Mouse (Mus musculus) stomach, postnatal 0 days (tissue): ENCODE measurements around the gene Ssbp1. TPM values are rescaled to one million over a fixed set of nuclear protein-coding genes. Genes with fewer than 3 reads are reported as not detected.
A peak's percentile ranks its signal among the peaks of the same experiment; 100 is the strongest.

Source experiments
- ATAC-seq: fragments of 200-750 bp; cut with Nextera tagmentation; 2 replicates; pipeline ENCODE4 v1.8.0; 2017; ENCODE audit not compliant: low FRiP score, low TSS enrichment
- DNase-seq: peaks from one replicate; pipeline ENCODE4 v3.0.0-alpha.2; 2016; ENCODE audit warnings: low spot score
- H3K27ac ChIP-seq: fragments of 300-500 bp; sonication (generic); replicated peaks from 2 replicates; pipeline ENCODE4 v1.5.1; 2014; ENCODE audit warnings: mild to moderate bottlenecking, control low read depth
- H3K27me3 ChIP-seq: fragments of 300-500 bp; sonication (generic); 2 replicates; pipeline ENCODE4 v1.6.1; 2014; ENCODE audit warnings: low read length; ENCODE audit not compliant: control insufficient read depth, insufficient read depth
- H3K36me3 ChIP-seq: fragments of 300-500 bp; sonication (generic); 2 replicates; pipeline ENCODE4 v1.6.1; 2014; ENCODE audit warnings: low read length, mixed read lengths; ENCODE audit not compliant: control insufficient read depth, insufficient read depth
- H3K4me1 ChIP-seq: fragments of 300-500 bp; sonication (generic); replicated peaks from 2 replicates; pipeline ENCODE4 v1.6.1; 2014; ENCODE audit warnings: antibody characterized with exemption; ENCODE audit not compliant: control insufficient read depth, insufficient read depth
- H3K4me2 ChIP-seq: fragments of 300-500 bp; sonication (generic); replicated peaks from 2 replicates; pipeline ENCODE4 v1.6.1; 2014; ENCODE audit warnings: low read depth, mild to moderate bottlenecking, control low read depth, moderate library complexity
- H3K4me3 ChIP-seq: fragments of 300-500 bp; sonication (generic); 2 replicates; pipeline ENCODE4 v1.5.1; 2014; ENCODE audit warnings: low read depth, low read length, control low read depth
- H3K9ac ChIP-seq: fragments of 300-500 bp; sonication (generic); 2 replicates; pipeline ENCODE4 v1.6.1; 2014; ENCODE audit warnings: mild to moderate bottlenecking, low read length, control low read depth, mixed read lengths
- H3K9me3 ChIP-seq: fragments of 300-500 bp; sonication (generic); 2 replicates; pipeline ENCODE4 v1.6.1; 2016; ENCODE audit warnings: low read length; ENCODE audit not compliant: control insufficient read depth
- CTCF ChIP-seq: IDR thresholded peaks from 2 replicates; pipeline ENCODE4 v1.5.1; 2016; ENCODE audit warnings: antibody characterized with exemption, low read depth, mild to moderate bottlenecking, moderate library complexity
- EP300 ChIP-seq: optimal IDR thresholded peaks from 2 replicates; pipeline ENCODE3; 2016; ENCODE audit warnings: antibody characterized with exemption
- WGBS: fragments of 180-500 bp; shearing (Covaris S2); extraction: QIAGEN DNeasy Blood & Tissue Kit; methylation state at CpG from one replicate; pipeline ENCODE4 v1.1.7; 2014; 5-methylcytosine and 5-hydroxymethylcytosine counted together
- polyA plus RNA-seq: library from polyadenylated mRNA; unstranded; fragments of >200 nt; fragmentation: Nextera tagmentation; extraction: Ambion mirVana; gene quantifications from 2 replicates; pipeline ENCODE4 v1.2.1, GENCODE M21; 2015

Ssbp1 gene
- polyA plus RNA-seq: 89.2 and 93.6 TPM in 2 replicates

DNA sequence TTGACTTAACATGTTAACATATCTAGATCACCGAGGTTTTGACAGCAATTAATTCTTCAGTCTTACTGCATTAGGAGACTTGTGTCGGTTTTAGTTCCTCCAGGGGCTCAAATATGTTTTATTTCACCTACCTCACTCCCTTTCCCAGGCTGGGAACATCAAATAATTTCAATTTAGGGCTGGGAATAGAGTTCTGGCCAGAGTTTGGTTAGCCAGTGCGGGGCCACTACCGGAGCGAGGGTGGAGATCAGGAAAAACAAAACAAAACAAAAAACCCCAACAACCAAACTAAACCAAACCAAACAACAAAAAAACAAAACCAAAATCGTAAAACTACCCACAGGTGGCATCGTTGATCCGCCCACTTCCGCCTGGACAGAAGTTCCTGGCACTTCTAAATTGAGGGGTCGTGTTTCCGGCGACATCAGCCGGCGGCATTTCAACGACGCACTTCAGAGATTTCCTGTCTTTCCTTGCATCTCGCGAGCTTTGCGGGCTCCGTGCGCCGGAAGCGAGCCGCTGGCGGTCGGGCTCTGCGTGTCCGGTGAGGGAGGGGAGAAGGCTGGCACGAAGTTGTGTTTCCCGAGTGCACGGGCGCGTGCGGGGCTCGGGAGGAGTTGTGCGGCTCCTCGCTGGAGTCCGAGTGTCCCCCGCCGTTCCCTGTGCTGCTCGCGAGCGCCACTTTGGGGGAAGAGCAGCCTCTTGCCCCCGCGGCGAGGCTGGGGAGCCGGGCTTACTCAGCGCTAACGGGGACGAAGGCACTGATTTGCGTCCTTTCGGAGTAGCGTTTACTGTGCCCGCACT lies at the start of gene Ssbp1:
Gene Ssbp1, plus strand, starts transcription at position 437 of the 804 bp plus-strand sequence.
- Histone ChIP-seq H3K4me1 (no peaks in the 10 kb centered on the region), H3K9me3 (no peaks in the 10 kb centered on the region), H3K36me3 (peaks cover 13% of the 10 kb centered on the region), H3K4me3 (peak within 1 kb of the TSS; percentile 81), H3K4me2 (peak within 1 kb of the TSS; percentile 75), H3K27ac (peak within 1 kb of the TSS; percentile 94), H3K27me3 (no peaks in the 10 kb centered on the region), H3K9ac (peak within 1 kb of the TSS; percentile 88)
- DNase-seq (peak; percentile 94), ATAC-seq (peak; percentile 99)
- under 1% methylated on average over 54 of the region's 54 CpGs for WGBS
- TF ChIP-seq CTCF (peak; percentile 40), EP300 (peak; percentile 98)

DNA sequence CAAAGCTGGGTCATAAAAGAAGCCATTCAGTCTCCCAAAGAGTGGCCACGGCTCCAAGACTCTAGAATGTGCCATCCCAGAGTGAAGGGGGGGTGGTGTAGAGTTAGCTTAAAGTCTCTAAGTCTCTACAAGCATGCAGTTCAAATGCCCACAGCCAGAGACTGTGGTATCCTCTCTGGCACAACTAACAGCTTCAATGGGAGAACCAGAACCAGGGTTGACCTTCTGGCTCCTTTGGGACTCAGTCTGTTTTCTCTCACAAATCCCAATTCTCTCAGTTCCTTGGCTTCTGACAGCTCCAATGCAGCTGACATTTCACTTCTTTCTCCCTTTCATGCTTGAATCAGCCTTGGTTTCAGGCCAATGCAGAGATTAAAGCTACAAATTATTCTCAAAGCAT lies 48.1 kb upstream of the Ssbp1 start:
- H3K27ac ChIP-seq: no peak overlapping the region
- TF ChIP-seq EP300 (no peak), CTCF (no peak)
- ATAC-seq: no peak
- H3K9me3 ChIP-seq: no peaks in the 10 kb centered on the region
- H3K4me2 ChIP-seq: no peak overlapping the region
- H3K9ac ChIP-seq: no peak overlapping the region
- no peaks in the 10 kb centered on the region for H3K4me1 ChIP-seq
- no peak for DNase-seq
- no peaks in the 10 kb centered on the region for H3K27me3 ChIP-seq
- 89% methylated on average over 1 of the region's 1 CpGs for WGBS
- H3K4me3 ChIP-seq: no peak overlapping the region
- no peaks in the 10 kb centered on the region for H3K36me3 ChIP-seq

DNA sequence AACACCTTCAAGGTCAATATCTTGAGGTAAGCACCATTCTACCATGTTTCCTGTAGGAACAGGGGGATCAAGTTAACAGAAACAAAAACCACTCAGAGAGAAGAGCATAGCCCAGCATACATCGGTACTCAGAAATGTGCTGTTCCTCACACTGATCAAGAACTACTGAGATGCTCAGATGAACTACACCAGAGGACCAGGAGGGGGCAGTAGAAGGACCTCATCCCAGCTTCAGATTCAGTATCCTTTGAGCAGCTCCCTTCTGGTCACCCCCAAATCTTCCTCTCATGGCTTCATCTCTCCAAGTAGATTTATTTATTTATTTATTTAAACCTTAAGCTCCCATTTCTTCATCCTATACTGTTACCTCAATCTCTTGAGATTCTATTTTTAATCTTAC lies 47.4 kb upstream of the Ssbp1 start:
- ATAC-seq: no peak
- peak; percentile 67 for DNase-seq
- TF ChIP-seq CTCF (peak; percentile 78), EP300 (no peak)
- Histone ChIP-seq H3K27ac (no peak overlapping the region), H3K36me3 (no peaks in the 10 kb centered on the region), H3K9me3 (no peaks in the 10 kb centered on the region), H3K4me3 (no peak overlapping the region), H3K4me1 (no peaks in the 10 kb centered on the region), H3K9ac (no peak overlapping the region), H3K4me2 (no peak overlapping the region), H3K27me3 (no peaks in the 10 kb centered on the region)
- 53% methylated on average over 1 of the region's 1 CpGs for WGBS

DNA sequence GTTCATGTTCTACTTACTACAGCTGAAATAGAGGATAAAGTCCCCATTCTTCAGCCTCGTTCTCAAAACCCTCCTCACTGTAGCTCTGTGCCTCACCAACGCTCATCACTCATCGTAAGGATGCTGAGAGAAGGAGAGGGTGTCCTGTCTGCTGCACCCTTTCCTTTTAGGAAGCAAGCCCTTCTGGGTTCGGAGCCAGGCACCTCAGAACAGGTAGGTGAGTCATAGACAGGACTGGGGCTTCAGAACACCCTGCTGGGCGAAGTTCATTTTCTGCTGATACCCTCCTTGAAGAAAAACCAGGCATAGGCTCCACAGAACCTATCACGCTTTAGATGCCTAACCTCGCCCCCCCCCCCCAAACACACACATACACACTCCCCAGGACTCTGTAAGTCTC lies 43.7 kb upstream of the Ssbp1 start:
- DNase-seq (no peak), ATAC-seq (no peak)
- Histone ChIP-seq H3K36me3 (no peaks in the 10 kb centered on the region), H3K27me3 (no peaks in the 10 kb centered on the region), H3K4me1 (no peaks in the 10 kb centered on the region), H3K4me2 (no peak overlapping the region), H3K9ac (no peak overlapping the region), H3K9me3 (no peaks in the 10 kb centered on the region), H3K27ac (no peak overlapping the region), H3K4me3 (no peak overlapping the region)
- TF ChIP-seq CTCF (no peak), EP300 (no peak)
- WGBS: 70% methylated on average over 7 of the region's 7 CpGs

DNA sequence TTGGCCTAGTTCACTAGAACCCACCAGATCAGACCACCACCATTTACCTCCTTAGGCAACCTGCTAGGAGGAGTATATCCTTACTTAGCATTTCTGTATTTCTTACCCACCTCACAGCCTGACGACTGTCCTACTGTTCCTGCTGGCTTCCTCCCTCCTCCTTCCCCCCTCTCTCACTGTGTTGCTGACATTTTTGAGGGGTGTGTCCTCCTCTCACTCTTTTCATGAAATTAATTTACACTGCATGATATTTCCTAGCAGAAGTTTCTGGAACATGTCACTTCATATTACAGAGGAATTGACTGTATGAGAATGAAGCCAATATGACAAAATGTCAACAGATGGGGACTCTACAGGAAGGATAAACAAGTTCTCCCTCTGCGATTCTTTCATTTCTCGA lies 42.5 kb upstream of the Ssbp1 start:
- no peaks in the 10 kb centered on the region for H3K36me3 ChIP-seq
- H3K9ac ChIP-seq: no peak overlapping the region
- no peak overlapping the region for H3K27ac ChIP-seq
- no peak overlapping the region for H3K4me2 ChIP-seq
- H3K4me1 ChIP-seq: no peaks in the 10 kb centered on the region
- no peaks in the 10 kb centered on the region for H3K27me3 ChIP-seq
- 31% methylated on average over 3 of the region's 3 CpGs for WGBS
- H3K4me3 ChIP-seq: no peak overlapping the region
- ATAC-seq (no peak), DNase-seq (no peak)
- H3K9me3 ChIP-seq: no peaks in the 10 kb centered on the region
- TF ChIP-seq CTCF: no peak
- no peak for TF ChIP-seq EP300

DNA sequence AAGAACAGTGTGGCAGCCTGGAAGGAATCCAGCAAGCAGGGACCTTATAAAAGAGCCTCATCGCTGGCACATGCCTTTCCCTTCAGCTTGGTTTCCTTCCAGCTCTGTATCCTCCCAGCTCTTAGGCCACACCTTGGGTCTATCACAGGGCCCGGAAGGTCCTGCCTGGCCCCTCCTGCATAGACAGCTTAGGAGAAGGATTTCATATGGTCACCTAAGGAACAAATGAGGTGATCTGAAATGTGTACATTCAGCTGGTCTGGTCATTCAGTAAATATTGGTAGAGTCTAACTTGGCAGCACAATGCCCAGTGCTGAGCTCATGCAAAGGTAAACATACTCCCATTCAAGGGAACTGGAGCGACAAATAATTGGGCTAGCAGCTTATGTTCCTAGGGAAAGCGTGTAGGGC lies 41.6 kb upstream of the Ssbp1 start:
- ATAC-seq (peak; percentile 96), DNase-seq (peak; percentile 78)
- Histone ChIP-seq H3K27me3 (no peaks in the 10 kb centered on the region), H3K9ac (no peak overlapping the region), H3K9me3 (no peaks in the 10 kb centered on the region), H3K4me3 (no peak overlapping the region), H3K27ac (no peak overlapping the region), H3K4me2 (no peak overlapping the region), H3K4me1 (no peaks in the 10 kb centered on the region), H3K36me3 (no peaks in the 10 kb centered on the region)
- no peak for TF ChIP-seq EP300
- TF ChIP-seq CTCF: no peak
- 50% methylated on average over 4 of the region's 4 CpGs for WGBS
